Mouse (Mus musculus) kidney, embryonic 14.5 days (tissue): Measurements from ENCODE around the gene Enkd1. TPM values are rescaled to one million over a fixed set of nuclear protein-coding genes. Genes with fewer than 3 reads are reported as not detected.

Experiments
- polyA plus RNA-seq: library from polyadenylated mRNA; unstranded; fragments of >200 nt; fragmentation: Nextera tagmentation; extraction: Ambion mirVana; gene quantifications from 2 replicates; pipeline ENCODE4 v1.2.1, GENCODE M21; 2014

The Enkd1 gene
- polyA plus RNA-seq, 1 experiment from 2014 or later, result 33.0 TPM

Other genes starting within 250 kb of the Enkd1 start
- gene Tppp3, start 236.7 kb downstream of the Enkd1 start, polyA plus RNA-seq, result 18.3 and 22.3 TPM in 2 replicates
- 27.4 and 37.3 TPM in 2 replicates for gene Zdhhc1, start 211.3 kb downstream of the Enkd1 start, polyA plus RNA-seq
- 32.9 and 40.2 TPM in 2 replicates for gene Hsd11b2, start 189.5 kb downstream of the Enkd1 start, polyA plus RNA-seq
- 73.9 and 90.1 TPM in 2 replicates for gene Atp6v0d1, start 142.2 kb downstream of the Enkd1 start, polyA plus RNA-seq
- gene Ripor1, start 103.0 kb downstream of the Enkd1 start, polyA plus RNA-seq, result 17.3 and 28.4 TPM in 2 replicates
- 73.0 and 139 TPM in 2 replicates for gene Ctcf, start 71.6 kb downstream of the Enkd1 start, polyA plus RNA-seq
- 1.3 and 1.4 TPM in 2 replicates for gene Agrp, start 70.8 kb downstream of the Enkd1 start, polyA plus RNA-seq
- gene Carmil2, start 21.9 kb downstream of the Enkd1 start, polyA plus RNA-seq, result 0.33 and 0.65 TPM in 2 replicates
- gene Acd, start 7.1 kb downstream of the Enkd1 start, polyA plus RNA-seq, result 50.3 and 62.0 TPM in 2 replicates
- gene Pard6a, start 7.1 kb downstream of the Enkd1 start, polyA plus RNA-seq, result 15.6 and 16.1 TPM in 2 replicates
- 0.16 TPM in 1 of 2 replicates, not detected in the other for gene 4933405L10Rik, start 555 bp downstream of the Enkd1 start, polyA plus RNA-seq
- gene Gfod2, start 50.5 kb upstream of the Enkd1 start, polyA plus RNA-seq, result 11.9 and 15.8 TPM in 2 replicates
- gene Ranbp10, start 119.1 kb upstream of the Enkd1 start, polyA plus RNA-seq, result 13.6 and 14.9 TPM in 2 replicates
- 0.14 and 0.27 TPM in 2 replicates for gene Tsnaxip1, start 119.5 kb upstream of the Enkd1 start, polyA plus RNA-seq
- gene Cenpt, start 145.1 kb upstream of the Enkd1 start, polyA plus RNA-seq, result 31.1 and 41.0 TPM in 2 replicates
- gene Thap11, start 146.9 kb upstream of the Enkd1 start, polyA plus RNA-seq, result 57.2 and 65.0 TPM in 2 replicates
- gene Nutf2, start 152.4 kb upstream of the Enkd1 start, polyA plus RNA-seq, result 329 and 342 TPM in 2 replicates
- 34.9 and 49.7 TPM in 2 replicates for gene Edc4, start 172.7 kb upstream of the Enkd1 start, polyA plus RNA-seq
- 1.0 and 1.1 TPM in 2 replicates for gene Nrn1l, start 185.4 kb upstream of the Enkd1 start, polyA plus RNA-seq
- 20.5 and 34.5 TPM in 2 replicates for gene Pskh1, start 192.2 kb upstream of the Enkd1 start, polyA plus RNA-seq
- gene Ctrl, start 225.7 kb upstream of the Enkd1 start, polyA plus RNA-seq, result 1.5 and 2.0 TPM in 2 replicates
- 38.7 and 47.6 TPM in 2 replicates for gene Psmb10, start 230.2 kb upstream of the Enkd1 start, polyA plus RNA-seq
- 0.89 and 1.6 TPM in 2 replicates for gene Lcat, start 235.2 kb upstream of the Enkd1 start, polyA plus RNA-seq